Mouse (Mus musculus): ENCODE measurements around the gene Kctd11.
"Not testable (repeated sequence)": the region's sequence is repeated elsewhere in the genome, so short reads cannot be mapped to it uniquely, and the experiment has no call there.

Gene Kctd11

DNA sequence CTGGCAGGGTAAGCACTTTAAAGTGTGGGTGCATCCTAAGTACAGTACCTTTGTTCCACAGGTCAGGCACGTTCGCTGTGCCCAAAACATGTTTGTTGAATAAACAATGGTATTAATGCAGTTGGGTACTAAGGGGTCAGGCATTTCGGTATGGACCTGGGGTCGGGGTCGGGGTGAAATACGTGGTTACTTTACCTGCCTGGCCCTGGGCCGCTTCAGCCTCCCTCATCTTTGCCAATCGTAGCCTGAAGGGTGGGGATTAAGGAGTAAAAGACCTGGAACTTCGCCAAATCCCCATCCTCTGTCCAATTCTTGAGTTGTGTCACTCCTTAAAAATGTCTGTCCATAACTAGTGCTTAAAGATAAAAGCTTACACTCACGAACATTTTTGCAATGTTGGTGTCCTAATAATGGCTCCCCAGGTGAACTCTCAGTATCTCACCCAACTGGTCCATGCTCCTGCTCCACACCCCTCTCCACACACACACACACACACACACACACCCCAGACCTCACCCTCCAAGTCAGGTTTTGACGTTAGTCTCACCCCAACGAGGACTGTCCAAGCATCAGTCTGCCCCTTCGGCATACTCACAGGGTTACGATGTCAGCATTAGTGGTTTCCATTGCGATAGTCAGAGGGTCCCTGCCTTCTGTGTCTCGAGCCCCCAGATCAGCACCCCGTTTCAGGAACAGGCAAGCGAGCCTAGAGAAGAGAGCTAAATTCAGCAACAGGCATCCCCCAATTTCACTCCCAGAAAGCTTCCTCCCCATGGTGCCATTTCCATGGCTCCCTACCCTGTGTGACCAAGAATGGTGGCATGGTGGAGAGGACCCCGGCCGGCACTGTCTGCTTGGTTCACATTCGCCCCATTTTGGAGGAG, 823 bp upstream of the Kctd11 start:
- no peak for DNase-seq

DNA sequence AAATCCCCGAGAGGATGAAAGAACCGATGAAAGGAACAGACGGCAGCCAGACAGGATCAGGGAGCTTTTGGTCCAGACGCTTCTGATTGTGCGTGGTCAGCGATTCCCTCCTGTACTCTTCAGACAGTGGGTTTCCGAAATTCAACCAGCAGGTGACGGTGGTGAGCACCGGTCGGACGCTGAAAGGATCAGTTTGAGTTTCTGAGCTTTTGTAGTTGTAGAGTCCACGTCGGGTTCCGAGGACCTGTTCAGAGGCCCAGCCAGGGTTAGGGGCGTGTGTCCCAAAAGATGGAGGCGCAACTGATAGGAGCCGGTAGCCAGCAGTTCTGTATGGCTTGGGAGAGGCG, 727 bp downstream of the Kctd11 start:
- peak; percentile 83 to 87 for DNase-seq

DNA sequence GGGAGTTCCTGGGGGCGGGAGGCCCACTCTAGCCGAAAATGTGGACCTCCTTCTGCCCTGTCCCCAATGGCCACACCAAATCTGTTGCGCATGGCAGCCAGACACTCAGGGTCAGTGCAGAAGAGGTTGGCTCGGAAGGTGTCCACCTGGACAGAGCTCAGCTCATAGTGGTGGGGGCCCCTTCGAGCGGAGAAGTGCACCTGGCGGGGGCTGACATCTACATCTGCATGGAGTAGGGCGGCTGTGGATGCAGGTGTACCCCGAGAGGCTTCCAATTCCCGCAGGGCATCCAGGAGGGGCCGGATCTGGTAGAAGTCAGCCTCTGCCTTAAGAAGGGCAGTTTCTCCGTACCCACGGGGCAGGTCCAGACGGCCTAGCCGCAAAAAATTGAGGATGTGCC, 1.5 kb downstream of the Kctd11 start:
- peak in 1 of 2 experiments; percentile 57 for DNase-seq

DNA sequence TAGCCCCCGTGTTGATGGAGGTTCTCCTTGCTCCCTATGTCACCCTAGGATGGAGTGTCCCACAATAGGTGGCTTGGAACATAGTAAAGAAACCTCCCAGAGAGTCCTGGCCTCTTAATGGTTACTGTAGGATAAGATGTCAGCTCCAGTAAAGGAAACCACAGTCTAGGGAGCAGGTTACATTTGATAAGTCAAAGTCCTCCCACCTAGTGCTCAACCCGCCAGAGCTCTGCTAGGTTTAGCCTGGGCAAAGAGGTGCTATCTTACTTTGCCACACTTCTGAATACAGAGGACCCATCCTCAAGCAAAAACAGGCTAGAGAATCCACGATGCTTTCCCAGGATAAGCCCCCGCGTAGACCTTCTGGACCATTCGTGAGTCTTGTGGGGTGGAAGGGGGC, 2.3 kb downstream of the Kctd11 start:
- no peak for DNase-seq

DNA sequence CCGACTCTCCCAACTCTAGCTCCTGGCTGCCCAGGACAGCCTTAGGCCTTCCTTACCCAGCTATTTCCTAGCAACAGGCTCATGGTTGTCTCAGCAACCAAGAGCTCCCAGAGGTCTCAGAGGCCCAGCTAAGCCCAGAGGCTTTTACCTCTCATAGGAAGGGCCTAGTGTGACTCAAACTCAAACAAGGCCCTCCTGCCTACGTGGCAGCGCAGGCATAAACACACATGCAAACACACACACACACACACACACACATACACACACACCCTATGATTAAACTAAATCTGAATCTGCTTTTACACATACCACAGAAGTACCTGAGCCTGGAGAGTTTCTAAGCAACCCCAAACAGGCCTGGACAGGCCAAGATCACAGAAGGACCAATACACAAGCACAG, 2.8 kb downstream of the Kctd11 start:
- DNase-seq: no peak

DNA sequence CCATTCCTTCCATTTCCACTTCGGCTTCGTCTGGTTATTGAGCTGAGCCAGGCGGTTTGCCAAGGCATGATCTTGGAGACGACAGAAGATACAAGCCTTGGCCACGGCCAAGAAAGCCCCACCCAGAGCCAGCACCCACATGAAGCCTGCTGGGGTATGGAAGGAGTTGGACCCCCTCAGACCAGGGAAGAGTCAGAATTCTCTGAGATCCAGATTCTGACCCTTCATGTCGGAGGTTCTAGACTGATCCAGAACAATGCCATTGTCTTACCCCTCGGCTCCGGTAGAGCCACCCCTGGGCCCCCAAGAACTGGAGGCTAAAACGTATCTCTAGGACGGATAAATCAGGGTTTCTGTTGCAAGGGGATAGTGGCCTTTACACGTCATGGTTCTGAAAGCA, 3.3 kb downstream of the Kctd11 start, which contains the start of gene Tmem95:
TSS of gene Tmem95 (minus strand) at position 141 of the 400 bp plus-strand sequence.
- no peak for DNase-seq

DNA sequence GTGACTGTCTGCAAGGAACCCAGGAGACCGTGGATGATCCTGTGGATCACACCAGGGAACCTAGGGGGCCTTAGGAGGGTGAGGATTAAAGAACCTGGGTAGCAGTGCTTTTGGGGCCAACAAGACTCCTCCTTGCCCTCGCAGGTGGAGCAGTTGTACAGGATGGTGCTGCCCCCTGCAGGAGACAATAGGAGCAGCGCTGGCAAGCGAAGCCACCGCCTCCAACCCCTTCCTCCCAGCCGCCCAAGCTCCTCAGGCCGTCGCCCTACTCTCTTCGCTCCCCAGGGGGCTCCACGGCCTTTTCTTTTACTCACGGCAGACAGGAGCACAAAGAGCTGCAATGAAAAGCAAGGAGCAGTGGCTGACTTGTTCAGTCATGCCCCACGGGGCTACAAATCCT, 4.3 kb downstream of the Kctd11 start:
- peak; percentile 88 for DNase-seq

DNA sequence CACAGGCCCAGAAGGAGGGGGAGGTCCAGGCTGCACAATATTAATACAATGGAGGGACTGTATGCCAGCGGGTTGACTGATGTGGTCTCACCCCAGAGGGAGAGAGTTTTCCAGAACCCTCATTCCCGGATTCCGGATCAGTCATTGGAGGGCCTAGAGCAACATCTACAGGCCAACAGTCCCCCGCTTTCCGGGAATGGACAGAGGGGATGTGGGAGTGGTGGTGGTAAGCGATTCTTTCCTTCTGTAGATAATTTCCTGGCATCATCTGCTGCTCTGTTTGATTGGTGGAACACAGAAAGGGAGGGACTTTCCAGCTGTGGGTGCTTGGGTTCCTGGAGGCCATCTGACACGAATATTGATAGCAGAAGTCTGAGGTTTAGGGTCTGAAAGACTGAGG, 5.0 kb downstream of the Kctd11 start:
- DNase-seq: peak; percentile 43 to 72

DNA sequence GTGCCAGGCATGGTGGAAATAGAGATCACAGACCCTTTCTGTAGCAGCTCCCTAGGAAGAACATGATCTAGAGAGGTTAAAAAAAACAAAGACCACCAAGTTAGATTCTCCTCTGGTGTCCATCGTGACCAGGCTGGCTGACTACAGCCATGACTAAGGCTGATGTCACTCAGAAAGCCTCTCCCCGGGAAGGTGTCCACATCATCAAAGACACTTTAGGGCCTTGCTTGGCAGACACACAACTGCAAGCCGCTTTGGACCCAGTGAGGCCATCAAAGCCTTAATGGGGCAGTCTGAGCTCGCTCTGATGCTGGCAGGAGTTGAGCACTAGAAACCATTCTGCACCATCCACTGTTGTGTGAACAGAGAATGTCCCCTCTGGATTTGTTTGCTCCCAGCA, 8.8 kb downstream of the Kctd11 start:
- DNase-seq: no peak

DNA sequence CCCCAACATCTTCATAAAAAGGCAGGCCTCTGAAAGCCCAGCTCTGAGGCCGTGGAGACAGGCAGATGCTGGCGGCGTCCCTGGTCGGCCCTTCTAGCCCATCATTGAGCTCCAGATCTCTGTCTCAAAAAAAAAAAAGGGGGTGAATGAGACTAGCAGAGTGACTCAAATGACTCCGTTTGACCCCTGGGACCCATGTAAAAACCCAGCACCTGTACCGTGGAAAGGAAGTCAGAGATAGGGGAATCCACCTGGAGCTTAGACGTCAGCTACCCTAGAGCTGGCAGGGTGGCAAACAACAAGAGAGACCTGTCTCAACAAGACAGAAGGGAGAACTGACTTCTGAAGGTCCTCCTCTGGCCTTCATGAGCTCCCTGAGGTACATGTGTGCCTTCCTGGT, 9.4 kb downstream of the Kctd11 start:
- DNase-seq: no peak

DNA sequence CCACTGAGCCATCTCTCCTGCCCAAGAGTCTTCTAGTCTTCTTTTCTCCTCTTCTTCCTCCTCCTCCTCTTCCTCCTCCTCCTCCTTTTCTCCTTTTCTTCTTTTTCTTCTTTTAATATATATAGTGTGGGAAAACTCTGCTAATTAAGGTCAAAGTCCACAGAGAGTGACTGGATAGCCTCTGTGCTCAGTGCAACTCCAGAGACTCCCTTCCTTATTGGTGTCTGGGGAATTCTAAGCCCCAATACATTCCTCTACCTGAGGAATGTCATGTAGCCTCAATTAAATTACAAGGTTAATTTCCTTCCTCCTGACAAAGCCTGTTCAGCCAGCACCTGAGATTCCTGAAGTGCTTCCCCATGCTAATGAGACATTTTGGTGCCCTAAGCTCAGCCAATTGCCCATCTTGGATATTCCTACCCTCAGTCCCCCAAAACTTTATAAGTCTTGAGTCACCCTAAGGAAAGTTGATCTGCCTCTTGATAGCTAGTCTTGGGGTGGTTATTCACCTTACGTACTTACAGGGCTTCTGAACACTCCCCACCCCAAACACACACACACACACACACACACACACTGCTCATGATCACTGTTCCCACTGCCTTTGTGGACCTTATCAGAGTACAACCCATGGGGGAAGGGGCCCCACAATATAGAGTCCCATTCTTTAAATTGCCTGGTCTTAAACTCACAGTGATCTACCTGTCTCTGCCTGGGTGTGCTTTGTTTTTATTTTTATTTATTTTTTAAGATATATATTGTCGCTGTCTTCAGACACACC, 10.7 kb downstream of the Kctd11 start:
- DNase-seq: no peak

DNA sequence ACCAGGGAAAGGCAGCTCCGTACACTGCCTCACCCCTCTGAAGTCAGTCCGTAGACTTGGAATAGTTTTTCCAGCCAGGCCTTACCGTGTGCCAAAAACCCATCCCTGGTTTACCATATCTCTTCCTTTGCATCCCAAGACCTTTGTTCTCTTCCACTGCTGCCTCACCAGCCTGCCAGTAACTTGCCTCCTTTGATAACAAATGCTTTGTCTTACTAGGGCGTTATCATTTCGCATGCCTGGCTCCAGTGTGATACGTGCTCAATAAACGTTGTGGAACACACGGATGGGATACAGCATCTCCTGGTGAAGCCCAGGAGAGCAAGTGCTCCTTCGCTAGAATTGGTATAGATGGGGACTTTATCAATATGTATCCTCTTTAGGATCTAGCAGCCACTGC, 13.9 kb downstream of the Kctd11 start:
- no peak for DNase-seq

DNA sequence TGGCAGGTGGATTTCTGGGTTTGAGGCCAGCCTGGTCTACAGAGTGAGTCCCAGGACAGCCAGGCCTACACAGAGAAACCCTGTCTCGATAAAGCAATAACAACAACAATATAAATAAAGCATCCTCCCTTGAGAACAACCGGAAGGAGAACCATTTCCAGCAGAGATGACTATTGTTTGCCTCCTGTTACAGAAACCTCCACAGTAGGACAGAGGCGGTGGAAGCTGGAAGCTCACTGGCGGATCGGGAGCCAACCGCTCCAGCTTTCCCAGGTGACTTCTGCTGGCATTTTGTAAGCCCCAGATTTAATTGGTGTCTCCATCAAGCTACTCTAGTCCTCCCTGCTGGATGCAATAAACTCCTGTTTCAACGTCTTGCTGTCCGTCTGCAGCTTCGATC, 15.6 kb downstream of the Kctd11 start:
- DNase-seq: no peak

DNA sequence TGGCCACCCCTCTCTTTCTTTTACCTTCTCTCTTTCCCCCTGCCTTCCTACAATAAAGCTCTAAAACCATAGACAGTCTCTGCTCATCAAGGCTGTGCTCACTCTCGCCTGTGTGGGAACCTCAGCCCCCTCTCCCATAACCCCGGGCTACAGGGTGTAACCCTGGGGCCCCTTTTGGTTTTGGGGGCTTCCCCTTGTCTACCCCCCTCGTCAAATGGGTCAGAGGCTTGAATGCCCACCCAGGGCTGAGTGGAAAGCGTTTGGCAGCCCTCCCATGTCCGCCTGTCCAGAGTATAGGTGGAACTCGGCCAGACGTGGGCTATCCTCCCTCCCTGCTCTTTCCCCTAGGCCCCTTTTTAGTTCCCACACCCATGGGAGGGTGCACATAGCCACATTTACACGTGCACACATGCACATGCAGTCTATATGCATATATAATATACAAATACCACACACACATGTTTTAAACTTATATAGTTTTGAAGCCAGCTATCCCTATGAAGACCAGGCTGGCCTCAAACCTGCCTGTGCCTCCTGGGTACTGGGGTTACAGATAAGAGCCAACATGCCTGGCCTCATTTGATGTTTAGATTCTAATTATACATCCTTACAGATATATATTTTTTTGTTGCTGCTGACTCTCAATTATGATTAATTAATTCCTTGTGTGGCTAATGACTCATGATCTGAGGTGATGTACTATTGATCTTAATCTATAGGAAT, 16.9 kb downstream of the Kctd11 start:
- DNase-seq: no peak

DNA sequence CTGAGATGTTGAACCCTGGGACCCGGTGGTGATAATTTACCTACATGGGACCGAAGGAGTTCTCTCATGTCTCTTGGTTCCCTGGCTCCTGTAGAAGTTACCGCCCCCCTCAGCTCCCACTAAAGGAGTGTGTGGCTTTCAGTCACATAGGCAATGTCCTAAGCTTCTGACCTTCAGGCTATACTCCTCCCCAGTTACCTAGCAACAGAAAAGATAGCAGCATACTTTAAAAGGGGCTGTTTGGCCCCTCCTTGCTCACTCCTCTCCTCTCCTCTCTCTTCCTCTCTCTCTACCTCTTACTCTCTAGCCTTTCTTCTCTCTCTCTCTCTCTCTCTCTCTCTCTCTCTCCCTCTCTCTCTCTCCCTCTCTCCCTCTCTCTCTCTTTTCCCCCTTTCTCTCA, 17.5 kb downstream of the Kctd11 start:
- DNase-seq: not testable (repeated sequence)

DNA sequence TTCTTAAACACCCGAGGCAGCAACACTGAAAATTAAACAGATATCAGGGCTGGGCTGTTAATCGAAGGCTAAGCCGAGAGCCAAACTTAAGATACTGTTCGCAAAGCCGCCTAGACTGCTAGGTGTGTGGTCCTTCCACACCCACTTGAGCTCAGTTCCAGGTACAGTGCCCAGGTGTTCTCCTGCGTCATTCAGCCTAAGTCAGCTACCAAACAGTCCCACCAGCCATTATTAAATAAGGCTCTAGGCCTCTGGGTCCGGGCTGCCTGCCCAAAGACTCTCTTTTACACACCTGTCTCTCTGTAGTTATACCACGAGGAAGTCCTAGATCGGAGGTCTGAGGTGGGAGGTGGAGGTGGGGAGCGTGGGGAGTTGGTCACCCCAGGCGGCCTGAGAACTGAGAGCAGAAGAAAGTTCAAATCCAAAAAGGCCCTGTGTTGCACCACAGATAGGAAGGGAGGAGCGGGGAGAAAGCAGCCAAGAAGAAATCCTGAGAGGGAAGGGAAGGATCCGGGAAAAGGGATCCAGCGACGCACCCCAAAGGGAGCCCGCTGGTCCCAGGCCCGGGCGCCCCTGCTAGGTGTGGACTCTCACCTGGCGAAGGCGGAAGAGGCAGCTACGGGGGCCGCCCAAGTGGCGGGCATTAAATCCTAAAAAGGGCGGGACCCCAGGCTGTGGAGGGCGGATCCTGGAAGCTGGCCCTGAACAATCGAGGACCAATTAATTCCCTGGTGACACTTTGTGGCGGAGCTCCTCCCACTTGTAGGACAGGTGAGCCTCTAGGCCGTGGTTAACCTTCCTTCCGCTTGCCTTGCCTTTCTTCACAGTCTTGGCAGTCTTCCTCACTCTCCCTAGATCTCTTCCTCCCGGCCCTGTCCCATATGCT, 22.9 kb downstream of the Kctd11 start, which contains the start of gene Tnk1:
TSS of gene Tnk1 (minus strand) at position 618 of the 886 bp plus-strand sequence.
- peak; percentile 68 to 84 for DNase-seq

DNA sequence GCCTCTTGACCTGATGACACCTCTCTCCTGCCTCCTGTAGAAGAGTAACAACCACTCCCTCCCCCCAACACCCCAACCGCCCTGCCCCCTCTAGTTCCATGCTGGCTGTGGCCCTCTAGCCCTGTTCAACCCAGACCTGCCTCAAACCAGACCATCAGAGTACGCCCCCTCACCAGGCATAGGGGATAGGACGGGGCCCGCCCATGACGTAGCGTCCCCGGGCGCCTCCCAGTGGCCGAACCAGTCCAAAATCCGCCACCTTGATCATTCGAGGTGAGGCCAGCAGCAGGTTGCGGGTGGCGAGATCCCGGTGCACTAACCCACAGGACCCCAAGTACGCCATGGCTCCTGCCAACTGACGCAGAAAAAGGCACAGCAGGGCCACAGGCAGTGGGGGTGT, 25.9 kb downstream of the Kctd11 start:
- peak; percentile 52 to 60 for DNase-seq

DNA sequence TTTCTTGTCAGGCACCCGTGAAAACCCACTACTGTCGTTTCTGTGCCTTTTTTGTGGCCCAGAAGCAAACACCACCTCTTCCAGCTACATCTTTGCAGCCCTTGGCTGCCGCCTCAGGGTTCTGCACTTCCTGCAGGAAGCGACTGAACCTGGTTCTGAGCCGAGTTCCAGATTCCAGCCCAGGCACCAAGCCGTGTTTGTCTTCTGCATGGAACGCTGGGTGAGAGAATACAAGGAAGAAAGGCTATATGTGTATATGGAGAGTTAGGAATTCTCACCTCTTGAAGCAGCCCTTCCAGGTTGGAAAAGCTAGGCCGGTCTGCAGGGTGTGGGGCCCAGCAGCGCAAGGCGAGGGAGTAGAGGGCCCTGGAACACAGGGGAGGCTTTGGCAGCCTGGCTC, 26.5 kb downstream of the Kctd11 start:
- DNase-seq: no peak

DNA sequence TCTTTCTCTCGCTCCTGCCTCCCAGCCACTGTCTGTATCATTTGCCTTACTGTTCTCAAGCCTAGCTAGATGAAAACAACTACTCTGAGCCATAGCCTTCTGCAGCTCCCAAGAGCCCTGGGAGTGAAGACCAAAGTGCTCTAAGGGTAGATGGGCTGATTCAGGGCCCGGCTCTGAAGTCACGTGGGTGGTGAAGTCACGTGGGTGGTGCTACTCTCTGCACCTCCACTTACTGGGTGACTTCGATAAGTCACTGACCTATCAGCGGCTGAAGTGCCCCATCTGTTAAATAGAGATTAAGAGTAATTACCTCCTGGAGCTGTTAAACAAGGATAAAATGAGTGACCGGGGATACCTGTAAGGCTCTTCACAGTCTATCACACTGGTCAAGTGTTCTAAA, 27.2 kb downstream of the Kctd11 start:
- peak; percentile 66 to 68 for DNase-seq

DNA sequence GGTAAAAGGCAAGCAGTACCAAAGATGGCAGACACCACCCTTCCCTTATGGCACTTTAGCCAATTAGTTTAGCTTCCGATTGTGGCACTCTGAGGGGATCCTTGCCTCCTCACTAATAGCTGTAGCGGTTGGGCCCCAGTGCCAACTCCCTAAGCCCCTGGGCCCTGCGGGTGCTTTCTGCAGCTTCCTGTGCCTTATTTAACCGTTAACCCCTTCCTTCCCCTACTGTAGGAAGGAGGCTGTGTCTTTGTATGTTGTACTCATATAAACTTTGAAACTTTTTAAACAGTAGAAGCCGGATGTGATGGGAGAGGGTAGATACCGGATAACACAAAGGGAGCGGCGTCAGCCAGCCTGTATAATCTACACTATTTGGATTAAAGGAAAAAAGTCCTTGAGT, 30.5 kb downstream of the Kctd11 start:
- no peak for DNase-seq

DNA sequence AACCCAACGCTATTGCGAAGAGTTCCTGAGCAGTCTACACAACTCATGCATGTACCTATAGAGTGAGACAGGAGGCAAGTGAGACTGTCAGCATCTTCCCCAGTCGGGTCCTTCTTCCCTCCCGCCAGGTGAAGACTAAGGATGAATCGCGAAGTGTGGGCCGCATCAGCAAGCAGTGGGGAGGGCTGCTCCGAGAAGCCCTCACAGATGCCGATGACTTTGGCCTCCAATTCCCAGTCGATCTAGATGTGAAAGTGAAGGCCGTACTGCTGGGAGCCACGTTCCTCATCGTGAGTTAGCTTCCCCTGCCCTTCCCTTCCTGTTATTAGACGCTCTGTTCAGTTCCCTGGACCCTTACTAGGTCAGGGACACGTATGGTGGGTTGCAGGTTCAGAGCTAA, 31.3 kb downstream of the Kctd11 start:
- DNase-seq: no peak

DNA sequence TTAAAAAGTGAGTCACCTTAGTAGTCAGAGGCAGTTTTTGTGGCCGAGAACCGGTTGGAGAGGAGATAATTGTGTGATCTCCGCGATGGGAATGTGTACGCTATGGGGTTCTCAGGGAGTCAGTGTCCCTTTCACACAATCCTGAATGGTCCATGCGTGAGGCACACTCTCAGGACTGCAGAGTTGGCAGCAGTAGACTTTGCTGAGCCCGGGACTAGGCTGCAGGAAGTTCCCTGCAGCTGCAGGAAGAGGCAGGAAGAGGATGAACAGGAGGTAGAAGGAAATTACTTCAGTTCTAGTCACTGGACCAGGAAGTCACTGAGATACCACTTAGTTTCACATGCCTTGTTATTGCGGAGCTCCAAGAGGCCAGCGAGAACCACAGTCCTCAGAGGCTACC, 32.1 kb downstream of the Kctd11 start:
- DNase-seq: no peak
